Mouse (Mus musculus): ENCODE measurements at regions not wholly inside any gene's neighbourhood (a gene's known extent, or its start where the extent isn't known, plus 50 kb on each side); places are given as distances from the start of the nearest gene placed in this dataset.

GRCm38 (mm10) chr12:107230097-107230496, 258.3 kb upstream of the 3110018I06Rik start:
- TF ChIP-seq CHD1 (IDR thresholded peaks at IDR 0.05; ENCODE audit: low read depth, low read length) (no peak), NELFE (IDR thresholded peaks at IDR 0.05; ENCODE audit: low read depth, low read length) (no peak), KAT2A (conservative IDR thresholded peaks at IDR 0.05; ENCODE audit: low read depth, low read length) (no peak), ZC3H11A (IDR thresholded peaks at IDR 0.05; ENCODE audit: low read depth, low read length) (no peak)
- no peaks in the 10 kb centered on the region for H3K9me3 ChIP-seq (replicated peaks; ENCODE audit: insufficient read depth, low read length)
- no peaks in the 10 kb centered on the region for H3K27me3 ChIP-seq (ENCODE audit: control insufficient read depth in 1 of 2, insufficient read depth in 2 of 2, low read length in 2 of 2)
- H3K27ac ChIP-seq (ENCODE audit: control insufficient read depth, low read depth, low read length) = no peak overlapping the region
- H3K9ac ChIP-seq (ENCODE audit: control insufficient read depth, low read depth, low read length, poor library complexity, severe bottlenecking) = no peak overlapping the region
- no peaks in the 10 kb centered on the region for H3K36me3 ChIP-seq (ENCODE audit: control insufficient read depth in 1 of 2, insufficient read depth in 2 of 2, low read length in 2 of 2)
- no peak for DNase-seq (ENCODE audit: low read depth, low spot score)
- no peaks in the 10 kb centered on the region for H3K79me2 ChIP-seq (ENCODE audit: control insufficient read depth, insufficient read depth, low read length, poor library complexity)
- H3K4me3 ChIP-seq (ENCODE audit: control insufficient read depth in 1 of 2, insufficient read depth in 1 of 2, low read depth in 2 of 2, low read length in 2 of 2) = no peak overlapping the region
- no peaks in the 10 kb centered on the region for H3K4me1 ChIP-seq (ENCODE audit: control insufficient read depth in 1 of 2, insufficient read depth in 2 of 2, low read length in 2 of 2)

GRCm38 (mm10) chr12:107231629-107232028, 256.8 kb upstream of the 3110018I06Rik start:
- no peaks in the 10 kb centered on the region for H3K27me3 ChIP-seq (ENCODE audit: control insufficient read depth in 1 of 2, insufficient read depth in 2 of 2, low read length in 2 of 2)
- no peak overlapping the region for H3K9ac ChIP-seq (ENCODE audit: control insufficient read depth, low read depth, low read length, poor library complexity, severe bottlenecking)
- H3K27ac ChIP-seq (ENCODE audit: control insufficient read depth, low read depth, low read length) = no peak overlapping the region
- H3K36me3 ChIP-seq (ENCODE audit: control insufficient read depth in 1 of 2, insufficient read depth in 2 of 2, low read length in 2 of 2) = no peaks in the 10 kb centered on the region
- no peaks in the 10 kb centered on the region for H3K4me1 ChIP-seq (ENCODE audit: control insufficient read depth in 1 of 2, insufficient read depth in 2 of 2, low read length in 2 of 2)
- no peaks in the 10 kb centered on the region for H3K9me3 ChIP-seq (replicated peaks; ENCODE audit: insufficient read depth, low read length)
- H3K4me3 ChIP-seq (ENCODE audit: control insufficient read depth in 1 of 2, insufficient read depth in 1 of 2, low read depth in 2 of 2, low read length in 2 of 2) = no peak overlapping the region
- H3K79me2 ChIP-seq (ENCODE audit: control insufficient read depth, insufficient read depth, low read length, poor library complexity) = no peaks in the 10 kb centered on the region
- DNase-seq (ENCODE audit: low read depth, low spot score) = no peak
- TF ChIP-seq SMC3 (IDR thresholded peaks at IDR 0.05; ENCODE audit: low read depth, low read length) = no peak
- no peak for TF ChIP-seq TBP (IDR thresholded peaks at IDR 0.05; ENCODE audit: low read depth, low read length)
- TF ChIP-seq MAX (IDR thresholded peaks at IDR 0.05; ENCODE audit: low read length) = no peak
- no peak for TF ChIP-seq POLR2AphosphoS2 (IDR thresholded peaks at IDR 0.05; ENCODE audit: low read length)
- no peak for TF ChIP-seq POLR2A (IDR thresholded peaks at IDR 0.05; ENCODE audit: control insufficient read depth in 1 of 2, insufficient read depth in 1 of 2, low read depth in 1 of 2, low read length in 2 of 2, poor library complexity in 1 of 2)
- TF ChIP-seq USF1 (IDR thresholded peaks at IDR 0.05; ENCODE audit: low read depth, low read length) = no peak
- no peak for TF ChIP-seq MAZ (IDR thresholded peaks at IDR 0.05; ENCODE audit: low read depth, low read length)

- no peak overlapping the region for H3K4me3 ChIP-seq (ENCODE audit: control insufficient read depth in 1 of 2, insufficient read depth in 1 of 2, low read depth in 2 of 2, low read length in 2 of 2)
- H3K79me2 ChIP-seq (ENCODE audit: control insufficient read depth, insufficient read depth, low read length, poor library complexity) = no peaks in the 10 kb centered on the region
- no peak overlapping the region for H3K27ac ChIP-seq (ENCODE audit: control insufficient read depth, low read depth, low read length)
- DNase-seq (ENCODE audit: low read depth, low spot score) = no peak
- H3K36me3 ChIP-seq (ENCODE audit: control insufficient read depth in 1 of 2, insufficient read depth in 2 of 2, low read length in 2 of 2) = no peaks in the 10 kb centered on the region
- no peak overlapping the region for H3K9ac ChIP-seq (ENCODE audit: control insufficient read depth, low read depth, low read length, poor library complexity, severe bottlenecking)
- TF ChIP-seq NRF1 (IDR thresholded peaks at IDR 0.05; ENCODE audit: insufficient read depth, low read depth, low read length, poor library complexity, severe bottlenecking) (no peak), USF1 (IDR thresholded peaks at IDR 0.05; ENCODE audit: low read depth, low read length) (no peak), MAFK (IDR thresholded peaks at IDR 0.05; ENCODE audit: borderline replicate concordance, low read depth, low read length) (no peak), HCFC1 (IDR thresholded peaks at IDR 0.05; ENCODE audit: low read depth, low read length) (no peak), MAZ (IDR thresholded peaks at IDR 0.05; ENCODE audit: low read depth, low read length) (no peak), ZKSCAN1 (IDR thresholded peaks at IDR 0.05; ENCODE audit: low read depth, low read length) (no peak), CTCF (IDR thresholded peaks at IDR 0.05 in 2 of 3, conservative IDR thresholded peaks at IDR 0.05 in 1 of 3; ENCODE audit: control insufficient read depth in 1 of 3, insufficient read depth in 1 of 3, low read depth in 2 of 3, low read length in 3 of 3, poor library complexity in 1 of 3, severe bottlenecking in 1 of 3) (no peak), CHD2 (IDR thresholded peaks at IDR 0.05; ENCODE audit: low read length) (no peak), TCF12 (IDR thresholded peaks at IDR 0.05; ENCODE audit: low read depth, low read length) (no peak), GABPA (IDR thresholded peaks at IDR 0.05; ENCODE audit: low read depth, low read length) (no peak), BHLHE40 (IDR thresholded peaks at IDR 0.05; ENCODE audit: borderline replicate concordance, low read depth, low read length) (no peak), USF2 (IDR thresholded peaks at IDR 0.05; ENCODE audit: borderline replicate concordance in 1 of 2, insufficient read depth in 1 of 2, low read depth in 1 of 2, low read length in 2 of 2) (no peak), MAX (IDR thresholded peaks at IDR 0.05; ENCODE audit: low read length) (no peak), SMC3 (IDR thresholded peaks at IDR 0.05; ENCODE audit: low read depth, low read length) (no peak), MXI1 (IDR thresholded peaks at IDR 0.05; ENCODE audit: low read depth, low read length) (no peak), UBTF (IDR thresholded peaks at IDR 0.05; ENCODE audit: borderline replicate concordance, insufficient read depth, low read depth, low read length) (no peak), ZC3H11A (IDR thresholded peaks at IDR 0.05; ENCODE audit: low read depth, low read length) (no peak)
- no peaks in the 10 kb centered on the region for H3K27me3 ChIP-seq (ENCODE audit: control insufficient read depth in 1 of 2, insufficient read depth in 2 of 2, low read length in 2 of 2)
- no peaks in the 10 kb centered on the region for H3K4me1 ChIP-seq (ENCODE audit: control insufficient read depth in 1 of 2, insufficient read depth in 2 of 2, low read length in 2 of 2)
- H3K9me3 ChIP-seq (replicated peaks; ENCODE audit: insufficient read depth, low read length) = no peaks in the 10 kb centered on the region
Observed at GRCm38 (mm10) chr12:107250747-107251470, 237.5 kb upstream of the 3110018I06Rik start.
